Mouse (Mus musculus): Measurements from ENCODE around the gene Pdcd11.

The Pdcd11 gene

DNA sequence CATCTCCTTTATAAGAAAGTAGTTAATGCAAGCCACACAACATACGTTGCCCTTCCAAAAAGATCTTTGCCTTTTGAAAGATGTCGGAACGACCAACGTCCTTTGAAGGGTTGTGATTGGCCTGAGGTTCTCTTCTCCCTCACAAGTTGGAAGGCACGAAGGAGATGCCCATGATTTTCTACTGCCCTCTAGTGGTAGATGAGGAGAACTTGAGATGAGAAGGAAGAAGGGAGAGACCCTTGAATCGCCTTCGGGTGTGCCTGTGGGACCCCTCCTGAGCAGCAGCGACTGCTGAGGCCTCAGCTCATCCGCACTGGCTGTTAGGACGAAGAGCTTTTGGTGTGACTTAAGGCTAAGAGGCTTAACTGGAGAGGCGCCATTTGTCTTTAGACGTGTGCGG is 77.7 kb downstream of the Pdcd11 start:
- in situ Hi-C loops (cut with MseI, MboI) = loop anchor here in 1 of 2 experiments (5.0 kb wide), 1 partner anchor 46 kb away; no protein-coding TSS in a partner anchor

DNA sequence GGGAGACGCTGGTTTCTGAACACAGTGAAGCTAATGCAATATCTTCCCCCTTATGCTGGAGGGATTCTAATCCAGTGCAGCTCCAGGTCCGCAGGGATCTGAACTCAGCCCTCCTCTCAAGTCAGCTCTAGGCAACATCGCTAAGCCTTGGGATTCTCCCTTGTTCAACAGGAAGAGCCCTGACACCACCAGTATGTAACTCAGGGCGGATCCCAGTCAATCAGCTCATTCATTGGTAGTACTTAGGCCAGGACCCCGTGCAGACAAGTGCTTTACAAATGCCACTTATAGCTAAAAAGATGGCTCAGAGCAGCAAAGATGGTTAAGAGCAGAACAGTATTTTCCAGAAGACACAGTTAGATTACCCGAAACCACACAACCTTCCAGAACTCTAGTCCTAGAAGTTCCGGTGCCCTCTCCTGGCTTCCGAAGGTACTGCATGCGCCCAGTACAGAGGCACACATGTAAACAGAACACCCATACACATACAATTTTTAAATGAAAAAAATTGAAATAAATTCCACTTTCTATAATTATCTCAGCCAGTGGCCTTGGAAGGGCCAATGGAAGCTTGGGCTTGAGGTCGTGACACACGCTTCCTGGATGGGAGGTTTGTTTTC is 78.3 kb downstream of the Pdcd11 start:
- in situ Hi-C loops (cut with MseI, MboI) = loop anchor here in 1 of 2 experiments (5.0 kb wide), 1 partner anchor 47 kb away; no protein-coding TSS in a partner anchor

DNA sequence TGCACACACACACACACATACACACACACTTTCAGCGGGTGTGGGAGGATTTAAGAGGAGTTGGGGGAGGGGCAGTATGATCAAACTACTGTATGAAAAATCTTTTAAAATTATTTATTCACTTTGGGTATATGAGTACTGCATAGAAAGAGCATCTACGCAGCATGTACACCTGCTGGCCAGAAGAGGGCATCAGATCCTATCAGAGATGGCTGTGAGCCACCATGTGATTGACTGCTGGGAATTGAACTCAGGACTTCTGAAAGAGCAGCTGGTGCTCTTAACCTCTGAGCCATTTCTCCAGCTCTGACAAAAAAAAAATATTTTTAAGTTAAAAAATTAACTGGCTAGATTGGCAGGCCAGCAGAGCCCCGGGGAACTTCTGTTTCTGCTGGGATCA is 83.9 kb downstream of the Pdcd11 start:
- in situ Hi-C loops (cut with MseI, MboI) = loop anchor here in 1 of 2 experiments (10.0 kb wide), 1 partner anchor 80 kb away; no protein-coding TSS in a partner anchor

DNA sequence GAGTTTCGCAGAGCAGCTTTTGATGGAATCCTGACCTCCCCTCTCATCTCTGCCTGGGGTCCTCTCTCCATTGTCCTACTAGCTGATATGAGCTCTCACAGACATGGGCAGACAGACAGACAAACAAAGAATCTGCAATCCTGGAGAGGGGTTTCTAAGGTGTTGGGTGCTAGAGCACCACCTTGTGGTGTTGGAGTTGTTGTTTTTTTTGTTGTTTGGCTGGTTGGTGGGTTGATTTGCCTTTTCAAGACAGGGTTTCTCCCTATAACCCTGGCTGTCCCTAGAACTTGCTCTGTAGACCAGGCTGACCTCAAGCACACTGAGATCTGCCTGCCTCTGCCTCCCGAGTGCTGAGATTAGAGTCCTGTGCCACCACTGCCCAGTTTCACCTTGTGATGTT is 84.9 kb downstream of the Pdcd11 start:
- in situ Hi-C loops (cut with MseI, MboI) = loop anchor here (5.0 to 10.0 kb wide), 2 partner anchors 79 to 82 kb away; no protein-coding TSS in a partner anchor

DNA sequence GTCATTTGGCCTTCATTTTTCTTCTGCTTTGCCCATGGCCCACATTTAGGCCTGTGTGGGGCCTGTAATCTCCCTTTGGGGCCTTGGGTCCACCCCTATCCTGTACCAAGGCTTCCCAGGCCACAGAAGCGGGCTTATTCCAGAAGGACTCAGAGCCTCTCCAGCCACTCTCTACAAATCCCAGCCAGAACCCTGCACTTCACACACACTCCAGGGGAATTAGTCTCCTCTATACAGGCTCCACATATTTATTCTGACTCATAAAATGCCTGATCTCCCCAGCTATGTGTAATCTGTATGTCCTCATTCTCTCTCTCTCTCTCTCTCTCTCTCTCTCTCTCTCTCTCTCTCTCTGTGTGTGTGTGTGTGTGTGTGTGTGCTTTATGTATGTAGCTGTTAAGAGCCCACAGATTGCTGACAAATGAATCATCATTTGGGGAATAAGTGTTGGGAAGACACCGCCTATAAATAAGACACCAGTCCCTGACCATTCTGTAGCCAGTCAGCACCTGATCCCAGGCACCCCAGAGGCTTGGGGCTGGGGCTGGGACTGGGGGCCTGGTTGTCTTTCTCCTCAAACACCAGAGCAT is 86.4 kb downstream of the Pdcd11 start:
- in situ Hi-C loops (cut with MseI, MboI) = loop anchor here (5.0 to 10.0 kb wide), 2 partner anchors 78 to 80 kb away; no protein-coding TSS in a partner anchor

DNA sequence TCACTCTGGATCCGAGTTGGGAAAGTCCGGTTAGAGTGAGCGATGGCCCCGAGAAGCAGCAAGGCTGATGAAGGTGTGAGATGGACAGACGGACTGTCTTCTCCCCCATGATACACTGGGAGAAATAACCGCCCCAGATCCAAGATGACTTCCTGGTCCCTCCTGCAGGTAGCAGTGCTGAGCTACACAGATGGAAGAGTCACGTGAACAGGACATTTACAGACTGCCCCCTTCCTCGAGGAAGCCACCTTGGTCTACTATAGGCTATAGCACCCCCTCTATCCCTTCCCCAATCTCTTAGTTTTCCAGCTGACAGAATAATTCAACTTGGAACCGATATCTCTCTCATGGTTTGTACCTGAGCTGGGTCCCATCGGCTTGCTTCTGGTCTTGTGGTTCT is 87.4 kb downstream of the Pdcd11 start:
- in situ Hi-C loops (cut with MseI, MboI) = loop anchor here (5.0 to 10.0 kb wide), 2 partner anchors 77 to 79 kb away; no protein-coding TSS in a partner anchor

DNA sequence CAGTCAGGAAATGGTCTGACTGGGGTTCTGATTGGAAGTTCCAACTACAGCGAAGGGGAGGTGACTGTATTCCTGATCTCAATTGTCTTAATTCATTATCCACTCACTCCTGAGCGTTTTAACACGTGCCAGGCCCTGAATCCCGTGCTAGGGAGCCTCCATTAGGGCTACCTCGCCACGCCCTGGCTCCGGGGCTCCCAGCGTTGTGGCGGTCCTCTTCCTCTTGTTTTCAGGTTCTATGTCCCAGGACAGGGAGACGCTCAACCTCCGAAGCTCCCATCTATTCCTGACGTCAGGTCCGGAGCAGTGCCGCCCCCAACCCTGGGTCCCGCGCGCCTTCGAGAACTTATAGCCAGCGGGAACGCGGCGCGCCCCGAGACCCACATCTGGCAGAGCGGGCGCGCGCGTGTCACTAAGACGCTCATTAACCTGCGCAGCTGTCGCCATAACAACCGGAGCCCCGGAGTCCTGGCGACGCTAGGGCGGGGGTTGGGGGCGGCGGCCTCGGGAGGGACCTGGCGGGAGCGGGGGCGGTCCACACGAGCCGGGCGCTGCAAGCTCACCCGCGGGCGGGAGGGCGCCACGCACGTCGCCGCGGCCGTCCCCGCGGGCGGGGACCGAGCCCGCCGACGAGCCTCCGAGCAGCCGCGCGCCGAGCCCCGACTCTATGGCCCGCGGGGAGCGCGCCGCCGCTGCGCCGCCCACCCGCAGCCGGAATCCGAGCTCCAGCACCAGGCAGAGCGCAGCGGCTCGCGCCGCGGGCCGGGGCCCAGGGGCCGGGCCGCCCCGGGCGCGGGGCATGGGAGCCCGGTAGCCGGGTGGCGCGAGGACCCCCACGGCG is 88.1 kb downstream of the Pdcd11 start, which contains the start of gene Neurl1a:
TSS of gene Neurl1a (plus strand) at position 390 of the 841 bp plus-strand sequence.
- in situ Hi-C loops (cut with MseI, MboI) = loop anchor here (5.0 to 10.0 kb wide), 2 partner anchors 76 to 79 kb away; no protein-coding TSS in a partner anchor

DNA sequence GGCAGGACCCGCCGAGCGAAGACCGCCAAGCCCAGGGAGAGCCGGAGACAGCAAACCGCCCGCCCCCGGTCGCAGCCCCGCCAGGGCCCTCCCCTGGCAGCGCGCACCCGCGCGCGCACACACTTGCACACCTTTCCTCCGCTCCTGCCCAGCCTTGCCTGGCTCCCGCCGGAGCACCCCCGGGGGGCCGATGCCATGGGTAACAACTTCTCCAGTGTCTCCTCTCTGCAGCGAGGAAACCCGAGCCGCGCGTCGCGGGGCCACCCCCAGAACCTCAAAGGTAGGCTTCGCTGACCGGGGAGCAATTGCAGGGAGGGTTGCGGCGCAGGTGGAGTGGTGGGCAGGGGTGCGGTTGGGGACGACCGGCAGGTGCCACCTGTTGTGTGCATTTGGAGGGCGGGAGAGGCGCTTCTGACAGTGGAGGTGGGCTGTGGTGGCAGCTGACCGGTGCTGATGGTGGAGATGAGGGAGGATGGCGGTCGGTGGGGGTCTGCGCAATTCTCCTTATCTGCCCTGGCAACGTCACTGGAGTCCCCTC is 88.8 kb downstream of the Pdcd11 start:
- in situ Hi-C loops (cut with MseI, MboI) = loop anchor here (5.0 to 10.0 kb wide), 2 partner anchors 75 to 78 kb away; no protein-coding TSS in a partner anchor

DNA sequence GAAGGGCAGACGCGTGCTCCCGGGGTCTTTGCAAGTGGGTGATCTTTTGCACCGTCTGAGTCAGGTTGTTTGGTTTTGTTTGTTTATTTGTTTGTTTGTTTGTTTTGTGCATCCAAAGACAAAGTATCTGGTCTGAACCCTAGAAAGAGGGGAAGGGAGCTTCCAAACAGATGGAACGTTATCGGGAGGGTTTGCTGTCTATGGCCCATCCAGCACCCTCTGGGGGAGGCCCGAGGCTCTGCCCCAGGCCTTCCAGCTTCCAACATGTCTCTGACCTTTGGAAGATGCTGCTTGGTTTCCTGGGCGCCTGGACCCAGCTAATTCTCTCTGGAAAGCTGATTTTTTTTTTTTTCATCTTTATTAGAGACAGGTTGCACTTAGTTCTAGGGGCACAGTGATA is 89.4 kb downstream of the Pdcd11 start:
- in situ Hi-C loops (cut with MseI, MboI) = no loop called here
